Mouse (Mus musculus) E14TG2a.4 (cell line): ENCODE data around the gene Slc25a21.

ENCODE experiments used
- CTCF ChIP-seq: conservative IDR thresholded peaks from 2 replicates; pipeline ENCODE4 v1.5.1; 2014; ENCODE audit warnings: low read length
- NANOG ChIP-seq: IDR thresholded peaks from 2 replicates; pipeline ENCODE4 v1.6.1; 2014; ENCODE audit warnings: borderline replicate concordance, low read length, mixed read lengths

- TF ChIP-seq CTCF (no peak), NANOG (no peak)
Observed at GRCm38 (mm10) chr12:56697785-56698184, 499.5 kb downstream of the Slc25a21 start.
